Mouse (Mus musculus): ENCODE data around the gene Tuba1a. TPM values are rescaled to one million over a fixed set of nuclear protein-coding genes. Genes with fewer than 3 reads are reported as not detected.

Tuba1a gene
- polyA plus RNA-seq, 1 experiment from 2014 or later = 602 TPM

- Histone ChIP-seq H3K4me3 (ENCODE audit: low read depth, low read length) (no peak overlapping the region), H3K4me1 (replicated peaks; ENCODE audit: control insufficient read depth, insufficient read depth) (0 out of 2 replicates have a peak, but pooled peaks cover 2% of the 10 kb centered on the region), H3K4me2 (replicated peaks; ENCODE audit: low read depth) (peak overlapping the region; percentile 21; the same call in 1 of the 2 replicates), H3K27me3 (ENCODE audit: control insufficient read depth, insufficient read depth, low read length) (no peaks in the 10 kb centered on the region), H3K9me3 (ENCODE audit: control insufficient read depth, low read length) (no peaks in the 10 kb centered on the region), H3K27ac (replicated peaks) (peak overlapping the region; percentile 73), H3K9ac (ENCODE audit: low read length) (no peak overlapping the region), H3K36me3 (ENCODE audit: control insufficient read depth, insufficient read depth, low read length) (no peaks in the 10 kb centered on the region)
- DNase-seq (ENCODE audit: low spot score) (no peak), ATAC-seq (ENCODE audit: low FRiP score, low TSS enrichment) (no peak)
- 35% methylated on average over 9 of the region's 9 CpGs for WGBS
- TF ChIP-seq CTCF (IDR thresholded peaks at IDR 0.05; ENCODE audit: low read depth) (no peak), EP300 (optimal IDR thresholded peaks at IDR 0.05) (no peak)
These were observed 38.1 kb upstream of the Tuba1a start for GRCm38 (mm10) chr15:98991540-98992050.

GRCm38 (mm10) chr15:98990669-98991539 lies 37.4 kb upstream of the Tuba1a start:
- no peaks in the 10 kb centered on the region for H3K27me3 ChIP-seq (ENCODE audit: control insufficient read depth, insufficient read depth, low read length)
- peak overlapping the region; percentile 21; the same call in 1 of the 2 replicates for H3K4me2 ChIP-seq (replicated peaks; ENCODE audit: low read depth)
- no peaks in the 10 kb centered on the region for H3K36me3 ChIP-seq (ENCODE audit: control insufficient read depth, insufficient read depth, low read length)
- peak overlapping the region; percentile 73 for H3K27ac ChIP-seq (replicated peaks)
- H3K4me3 ChIP-seq (ENCODE audit: low read depth, low read length) = no peak overlapping the region
- no peak overlapping the region for H3K9ac ChIP-seq (ENCODE audit: low read length)
- 0 out of 2 replicates have a peak, but pooled peaks cover 2% of the 10 kb centered on the region for H3K4me1 ChIP-seq (replicated peaks; ENCODE audit: control insufficient read depth, insufficient read depth)
- 27% methylated on average over 15 of the region's 15 CpGs for WGBS
- H3K9me3 ChIP-seq (ENCODE audit: control insufficient read depth, low read length) = no peaks in the 10 kb centered on the region
- no peak for DNase-seq (ENCODE audit: low spot score)
- TF ChIP-seq EP300 (optimal IDR thresholded peaks at IDR 0.05) (no peak), CTCF (IDR thresholded peaks at IDR 0.05; ENCODE audit: low read depth) (no peak)
- no peak for ATAC-seq (ENCODE audit: low FRiP score, low TSS enrichment)

- DNase-seq (ENCODE audit: low spot score) (no peak), ATAC-seq (ENCODE audit: low FRiP score, low TSS enrichment) (no peak)
- 43% methylated on average over 8 of the region's 12 CpGs for WGBS
- Histone ChIP-seq H3K27me3 (ENCODE audit: control insufficient read depth, insufficient read depth, low read length) (no peaks in the 10 kb centered on the region), H3K4me2 (replicated peaks; ENCODE audit: low read depth) (no peak overlapping the region), H3K4me1 (replicated peaks; ENCODE audit: control insufficient read depth, insufficient read depth) (0 out of 2 replicates have a peak, but pooled peaks cover 2% of the 10 kb centered on the region), H3K36me3 (ENCODE audit: control insufficient read depth, insufficient read depth, low read length) (no peaks in the 10 kb centered on the region), H3K4me3 (ENCODE audit: low read depth, low read length) (no peak overlapping the region), H3K9me3 (ENCODE audit: control insufficient read depth, low read length) (no peaks in the 10 kb centered on the region), H3K27ac (replicated peaks) (peak overlapping the region; percentile 56; the same call in 1 of the 2 replicates), H3K9ac (ENCODE audit: low read length) (no peak overlapping the region)
- no peak for TF ChIP-seq EP300 (optimal IDR thresholded peaks at IDR 0.05)
- TF ChIP-seq CTCF (IDR thresholded peaks at IDR 0.05; ENCODE audit: low read depth) = no peak
These were observed 36.4 kb upstream of the Tuba1a start for GRCm38 (mm10) chr15:98989701-98990430.

- ATAC-seq (ENCODE audit: low FRiP score, low TSS enrichment) (no peak), DNase-seq (ENCODE audit: low spot score) (no peak)
- no peak overlapping the region for H3K4me2 ChIP-seq (replicated peaks; ENCODE audit: low read depth)
- H3K27me3 ChIP-seq (ENCODE audit: control insufficient read depth, insufficient read depth, low read length) = no peaks in the 10 kb centered on the region
- no peak overlapping the region for H3K4me3 ChIP-seq (ENCODE audit: low read depth, low read length)
- H3K27ac ChIP-seq (replicated peaks) = peak overlapping the region; percentile 98; the same call in 1 of the 2 replicates
- no peak overlapping the region for H3K9ac ChIP-seq (ENCODE audit: low read length)
- 0 out of 2 replicates have a peak, but pooled peaks cover 2% of the 10 kb centered on the region for H3K4me1 ChIP-seq (replicated peaks; ENCODE audit: control insufficient read depth, insufficient read depth)
- no peaks in the 10 kb centered on the region for H3K9me3 ChIP-seq (ENCODE audit: control insufficient read depth, low read length)
- TF ChIP-seq EP300 (optimal IDR thresholded peaks at IDR 0.05) = no peak
- no peak for TF ChIP-seq CTCF (IDR thresholded peaks at IDR 0.05; ENCODE audit: low read depth)
- H3K36me3 ChIP-seq (ENCODE audit: control insufficient read depth, insufficient read depth, low read length) = no peaks in the 10 kb centered on the region
- WGBS = 79% methylated on average over 3 of the region's 3 CpGs
These were observed 35.3 kb upstream of the Tuba1a start for GRCm38 (mm10) chr15:98988787-98989186.

GRCm38 (mm10) chr15:98987661-98988181 lies 34.2 kb upstream of the Tuba1a start:
- Histone ChIP-seq H3K27me3 (ENCODE audit: control insufficient read depth, insufficient read depth, low read length) (no peaks in the 10 kb centered on the region), H3K4me1 (replicated peaks; ENCODE audit: control insufficient read depth, insufficient read depth) (0 out of 2 replicates have a peak, but pooled peaks cover 2% of the 10 kb centered on the region), H3K4me3 (ENCODE audit: low read depth, low read length) (no peak overlapping the region), H3K36me3 (ENCODE audit: control insufficient read depth, insufficient read depth, low read length) (no peaks in the 10 kb centered on the region), H3K9me3 (ENCODE audit: control insufficient read depth, low read length) (no peaks in the 10 kb centered on the region), H3K9ac (ENCODE audit: low read length) (no peak overlapping the region), H3K27ac (replicated peaks) (peak overlapping the region; percentile 98), H3K4me2 (replicated peaks; ENCODE audit: low read depth) (peak overlapping the region; percentile 21)
- ATAC-seq (ENCODE audit: low FRiP score, low TSS enrichment) (no peak), DNase-seq (ENCODE audit: low spot score) (no peak)
- WGBS = 37% methylated on average over 8 of the region's 8 CpGs
- no peak for TF ChIP-seq EP300 (optimal IDR thresholded peaks at IDR 0.05)
- TF ChIP-seq CTCF (IDR thresholded peaks at IDR 0.05; ENCODE audit: low read depth) = no peak

All from stomach, postnatal 0 days (tissue).